Mouse (Mus musculus) heart, embryonic 14.5 days (tissue): Measurements from ENCODE around the gene Dzip3. TPM values are rescaled to one million over a fixed set of nuclear protein-coding genes. Genes with fewer than 3 reads are reported as not detected.

Source experiments
- ATAC-seq: fragments of 200-750 bp; cut with Nextera tagmentation; 2 replicates; pipeline ENCODE4 v1.8.0; 2017; ENCODE audit warnings: low read depth, moderate TSS enrichment; ENCODE audit not compliant: insufficient number of reproducible peaks, insufficient read depth, low FRiP score
- H3K27ac ChIP-seq, 2 experiments: fragments of 200-500 bp in 1 of 2; fragments of 300-500 bp in 1 of 2; sonication (generic) in 1 of 2; replicated peaks in 1 of 2; 2 replicates each; pipeline ENCODE4 v1.5.1; 2012 to 2014; ENCODE audit warnings: low read depth in 2 of 2, low read length in 2 of 2, control low read depth in 1 of 2, mild to moderate bottlenecking in 1 of 2, mixed read lengths in 1 of 2; ENCODE audit not compliant: control insufficient read depth in 1 of 2, insufficient read depth in 1 of 2
- H3K27me3 ChIP-seq: fragments of 300-500 bp; sonication (generic); 2 replicates; pipeline ENCODE4 v1.6.1; 2014; ENCODE audit warnings: mild to moderate bottlenecking, low read length, control low read depth; ENCODE audit not compliant: control insufficient read depth, insufficient read depth
- H3K36me3 ChIP-seq: fragments of 300-500 bp; sonication (generic); 2 replicates; pipeline ENCODE4 v1.6.1; 2014; ENCODE audit warnings: mild to moderate bottlenecking, control low read depth, low read length, mixed read lengths; ENCODE audit not compliant: control insufficient read depth, insufficient read depth
- H3K4me1 ChIP-seq, 2 experiments: fragments of 200-500 bp in 1 of 2; fragments of 300-500 bp in 1 of 2; sonication (generic) in 1 of 2; 2 replicates each; pipeline ENCODE4 v1.6.1; 2012 to 2014; ENCODE audit warnings: low read length in 2 of 2, control low read depth in 1 of 2, mixed read lengths in 1 of 2; ENCODE audit not compliant: control insufficient read depth in 2 of 2, insufficient read depth in 2 of 2
- H3K4me2 ChIP-seq: fragments of 300-500 bp; sonication (generic); 2 replicates; pipeline ENCODE4 v1.6.1; 2014; ENCODE audit warnings: mild to moderate bottlenecking, low read length
- H3K4me3 ChIP-seq, 2 experiments: fragments of 200-500 bp in 1 of 2; fragments of 300-500 bp in 1 of 2; sonication (generic) in 1 of 2; 2 replicates each; pipeline ENCODE4 v1.5.1; 2012 to 2014; ENCODE audit warnings: low read length in 2 of 2, mild to moderate bottlenecking in 2 of 2, control low read depth in 1 of 2, low read depth in 1 of 2, moderate library complexity in 1 of 2; ENCODE audit not compliant: control insufficient read depth in 1 of 2, insufficient read depth in 1 of 2
- H3K9ac ChIP-seq: fragments of 300-500 bp; sonication (generic); 2 replicates; pipeline ENCODE4 v1.6.1; 2014; ENCODE audit warnings: mild to moderate bottlenecking, low read length
- H3K9me3 ChIP-seq: fragments of 300-500 bp; sonication (generic); 2 replicates; pipeline ENCODE4 v1.6.1; 2016; ENCODE audit warnings: low read length, control low read depth; ENCODE audit not compliant: control insufficient read depth
- WGBS: fragments of 180-500 bp; shearing (Covaris S2); extraction: QIAGEN DNeasy Blood & Tissue Kit; methylation state at CpG from one replicate; pipeline ENCODE4 v1.1.7; 2014; 5-methylcytosine and 5-hydroxymethylcytosine counted together
- polyA plus RNA-seq: library from polyadenylated mRNA; unstranded; fragments of >200 nt; fragmentation: Nextera tagmentation; extraction: Ambion mirVana; gene quantifications from 2 replicates; pipeline ENCODE4 v1.2.1, GENCODE M21; 2014

The Dzip3 gene
- polyA plus RNA-seq, 1 experiment from 2014 or later = 22.5 TPM

DNA sequence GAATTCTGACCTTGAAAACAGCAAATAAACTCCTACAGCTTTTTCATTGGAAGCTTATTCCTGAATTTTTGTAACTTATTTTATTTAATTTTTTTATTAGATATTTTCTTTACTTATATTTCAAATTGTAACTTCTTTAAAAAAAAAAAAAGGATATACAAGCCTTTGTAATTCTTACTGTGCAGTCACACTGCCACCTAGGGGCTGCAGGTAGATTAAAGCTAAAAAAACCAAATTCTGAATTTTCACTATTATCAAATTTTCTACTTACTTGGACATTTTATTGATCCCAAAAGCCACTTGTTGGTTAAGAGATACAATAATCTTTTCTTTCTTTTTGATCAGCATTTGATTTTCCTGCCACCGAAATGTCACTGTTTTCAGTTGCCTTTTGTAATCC is 52.2 kb downstream of the Dzip3 start:
- Histone ChIP-seq H3K4me3 (no peak overlapping the region), H3K4me2 (no peak overlapping the region), H3K9ac (no peak overlapping the region), H3K4me1 (no peaks in the 10 kb centered on the region), H3K27ac (no peak overlapping the region), H3K9me3 (no peaks in the 10 kb centered on the region), H3K36me3 (peaks cover 55% of the 10 kb centered on the region), H3K27me3 (no peaks in the 10 kb centered on the region)
- no peak for ATAC-seq
- WGBS = 89% methylated on average over 1 of the region's 1 CpGs

DNA sequence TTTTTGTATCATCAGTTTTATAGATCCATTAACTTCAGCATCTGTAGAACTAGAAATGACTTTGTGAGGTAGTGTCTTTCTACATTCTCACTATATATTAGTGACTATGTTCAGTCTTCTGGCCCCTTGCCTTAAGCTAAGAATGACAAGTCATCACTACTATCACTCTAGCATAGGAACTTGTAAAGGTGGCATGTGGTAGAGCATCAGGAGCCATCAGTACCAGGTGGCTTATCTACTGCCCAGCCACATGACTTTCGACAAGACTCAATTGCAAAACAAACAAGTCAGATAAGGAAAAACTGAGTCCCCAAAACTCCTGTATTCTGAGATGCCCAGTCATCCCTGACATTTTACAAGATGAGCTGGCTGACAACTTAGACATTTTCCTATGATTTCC is 70.2 kb downstream of the Dzip3 start:
- H3K4me3 ChIP-seq = no peak overlapping the region
- WGBS = 36% methylated on average over 1 of the region's 1 CpGs
- H3K36me3 ChIP-seq = peaks cover 50% of the 10 kb centered on the region

DNA sequence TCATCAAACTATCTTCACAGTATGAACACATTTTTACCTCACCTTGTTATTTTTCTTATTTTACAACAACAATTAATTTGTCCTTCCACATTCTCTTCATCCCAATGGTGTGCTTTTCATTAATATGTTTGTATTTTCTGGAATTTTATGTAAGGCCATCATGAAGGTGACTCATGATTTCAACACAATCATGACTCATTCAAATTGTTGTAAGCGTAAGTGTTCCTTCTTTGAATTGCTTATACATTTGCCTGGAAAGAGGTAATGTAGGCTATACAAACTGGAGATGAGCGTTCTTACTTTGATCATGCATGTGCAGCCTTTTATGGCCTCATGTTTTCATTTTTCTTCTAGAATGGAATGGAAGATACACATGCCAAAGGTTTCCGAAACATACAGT is 80.8 kb downstream of the Dzip3 start:
- no peak overlapping the region for H3K4me3 ChIP-seq
- no peak for ATAC-seq
- no peak overlapping the region for H3K27ac ChIP-seq
- H3K4me2 ChIP-seq = no peak overlapping the region
- 87% methylated on average over 3 of the region's 3 CpGs for WGBS
- H3K9me3 ChIP-seq = no peaks in the 10 kb centered on the region
- H3K27me3 ChIP-seq = no peaks in the 10 kb centered on the region
- no peaks in the 10 kb centered on the region for H3K36me3 ChIP-seq
- no peaks in the 10 kb centered on the region for H3K4me1 ChIP-seq
- H3K9ac ChIP-seq = no peak overlapping the region

More for the DNA sequence above, 70.2 kb downstream of the Dzip3 start:
- ATAC-seq = no peak
- no peaks in the 10 kb centered on the region for H3K4me1 ChIP-seq
- H3K9ac ChIP-seq = no peak overlapping the region
- no peaks in the 10 kb centered on the region for H3K9me3 ChIP-seq
- no peak overlapping the region for H3K27ac ChIP-seq
- H3K4me2 ChIP-seq = no peak overlapping the region
- H3K27me3 ChIP-seq = no peaks in the 10 kb centered on the region

- Histone ChIP-seq H3K9ac (no peak overlapping the region), H3K4me3 (no peak overlapping the region), H3K4me2 (no peak overlapping the region), H3K9me3 (no peaks in the 10 kb centered on the region), H3K36me3 (no peaks in the 10 kb centered on the region), H3K27ac (no peak overlapping the region), H3K4me1 (no peaks in the 10 kb centered on the region), H3K27me3 (no peaks in the 10 kb centered on the region)
- 78% methylated on average over 1 of the region's 1 CpGs for WGBS
- ATAC-seq = no peak
Measured at GRCm38 (mm10) chr16:48911184-48911583, 82.8 kb downstream of the Dzip3 start.

GRCm38 (mm10) chr16:48899868-48900267 is 94.1 kb downstream of the Dzip3 start:
- Histone ChIP-seq H3K4me3 (no peak overlapping the region), H3K27ac (no peak overlapping the region), H3K27me3 (no peaks in the 10 kb centered on the region), H3K4me1 (no peaks in the 10 kb centered on the region), H3K9me3 (no peaks in the 10 kb centered on the region), H3K36me3 (no peaks in the 10 kb centered on the region), H3K9ac (no peak overlapping the region), H3K4me2 (no peak overlapping the region)
- no peak for ATAC-seq
- WGBS = 54% methylated on average over 1 of the region's 1 CpGs

- no peak for ATAC-seq
- Histone ChIP-seq H3K4me1 (no peaks in the 10 kb centered on the region), H3K4me2 (no peak overlapping the region), H3K27ac (no peak overlapping the region), H3K27me3 (no peaks in the 10 kb centered on the region), H3K9me3 (no peaks in the 10 kb centered on the region), H3K4me3 (no peak overlapping the region), H3K9ac (no peak overlapping the region), H3K36me3 (no peaks in the 10 kb centered on the region)
- 38% methylated on average over 2 of the region's 2 CpGs for WGBS
Measured at GRCm38 (mm10) chr16:48890733-48891132, 103.2 kb downstream of the Dzip3 start.

Other genes with a start within 250 kb of the Dzip3 start
- gene Trat1, start 222.1 kb downstream of the Dzip3 start, polyA plus RNA-seq = not detected in 2 replicates
- not detected in 2 replicates for gene Retnlb, start 177.3 kb downstream of the Dzip3 start, polyA plus RNA-seq
- not detected in 2 replicates for gene Retnla, start 151.6 kb downstream of the Dzip3 start, polyA plus RNA-seq
- not detected in 2 replicates for gene Retnlg, start 121.5 kb downstream of the Dzip3 start, polyA plus RNA-seq
- gene Cip2a, start within 50 bp of the Dzip3 start, polyA plus RNA-seq = 23.7 and 25.3 TPM in 2 replicates
- not detected in 2 replicates for gene Myh15, start 63.3 kb upstream of the Dzip3 start, polyA plus RNA-seq